Mouse (Mus musculus) ZHBTc4 (cell line): ENCODE measurements at regions not wholly inside any gene's neighbourhood (a gene's known extent, or its start where the extent isn't known, plus 50 kb on each side); places are given as distances from the start of the nearest gene placed in this dataset.

Experiments
- DNase-seq: peaks from one replicate; pipeline ENCODE4 v3.0.0-alpha.2; 2011; ENCODE audit warnings: low read depth, low spot score

GRCm38 (mm10) chr7:113621316-113621715, 107.7 kb downstream of the Far1 start:
- DNase-seq = no peak

- DNase-seq = no peak
Observed at GRCm38 (mm10) chr7:113621898-113622510, 108.4 kb downstream of the Far1 start.

GRCm38 (mm10) chr7:113623296-113623695, 109.7 kb downstream of the Far1 start:
- DNase-seq = no peak

- DNase-seq = no peak
Observed at GRCm38 (mm10) chr7:113623962-113624361, 110.3 kb downstream of the Far1 start.

- no peak for DNase-seq
Observed at GRCm38 (mm10) chr7:113626734-113627133, 113.1 kb downstream of the Far1 start.

- DNase-seq = no peak
Observed at GRCm38 (mm10) chr7:113637011-113637600, 123.5 kb downstream of the Far1 start.

GRCm38 (mm10) chr7:113638098-113638497, 124.5 kb downstream of the Far1 start:
- peak; percentile 33 for DNase-seq

- no peak for DNase-seq
Observed at GRCm38 (mm10) chr7:113642540-113642939, 123.3 kb upstream of the Spon1 start.

- DNase-seq = peak; percentile 67
Observed at GRCm38 (mm10) chr7:113650631-113651030, 115.2 kb upstream of the Spon1 start.

- DNase-seq = no peak
Observed at GRCm38 (mm10) chr7:113651696-113652095, 114.1 kb upstream of the Spon1 start.

GRCm38 (mm10) chr7:113653130-113653529, 112.7 kb upstream of the Spon1 start:
- peak; percentile 77 for DNase-seq

- no peak for DNase-seq
Observed at GRCm38 (mm10) chr7:113655336-113655735, 110.5 kb upstream of the Spon1 start.

- DNase-seq = no peak
Observed at GRCm38 (mm10) chr7:113672779-113673595, 92.8 kb upstream of the Spon1 start.

GRCm38 (mm10) chr7:113673596-113673956, 92.2 kb upstream of the Spon1 start:
- no peak for DNase-seq

GRCm38 (mm10) chr7:113682271-113682670, 83.5 kb upstream of the Spon1 start:
- DNase-seq = no peak

GRCm38 (mm10) chr7:113685349-113685748, 80.4 kb upstream of the Spon1 start:
- DNase-seq = no peak

- DNase-seq = no peak
Observed at GRCm38 (mm10) chr7:113686527-113686926, 79.3 kb upstream of the Spon1 start.

- no peak for DNase-seq
Observed at GRCm38 (mm10) chr7:113687566-113687965, 78.2 kb upstream of the Spon1 start.

GRCm38 (mm10) chr7:113688231-113688669, 77.5 kb upstream of the Spon1 start:
- no peak for DNase-seq

GRCm38 (mm10) chr7:113688717-113689116, 77.1 kb upstream of the Spon1 start:
- no peak for DNase-seq

- DNase-seq = no peak
Observed at GRCm38 (mm10) chr7:113689131-113689530, 76.7 kb upstream of the Spon1 start.

- no peak for DNase-seq
Observed at GRCm38 (mm10) chr7:113691756-113692155, 74.0 kb upstream of the Spon1 start.

GRCm38 (mm10) chr7:113693526-113693925, 72.3 kb upstream of the Spon1 start:
- DNase-seq = no peak
